Mouse (Mus musculus) lung, embryonic 14.5 days (tissue): ENCODE results near the gene Gm49342. TPM values are rescaled to one million over a fixed set of nuclear protein-coding genes. Genes with fewer than 3 reads are reported as not detected.
"Not testable (repeated sequence)": the region's sequence is repeated elsewhere in the genome, so short reads cannot be mapped to it uniquely, and the experiment has no call there.

Experiments
- ATAC-seq: fragments of 200-750 bp; cut with Nextera tagmentation; 2 replicates; pipeline ENCODE4 v1.8.0; 2017; ENCODE audit warnings: mild to moderate bottlenecking, moderate TSS enrichment, moderate library complexity; ENCODE audit not compliant: insufficient read depth
- DNase-seq: peaks from one replicate; pipeline ENCODE4 v3.0.0-alpha.2; 2015
- H3K27ac ChIP-seq: fragments of 300-500 bp; sonication (generic); 2 replicates; pipeline ENCODE4 v1.5.1; 2014; ENCODE audit warnings: low read depth, mild to moderate bottlenecking, moderate library complexity
- H3K27me3 ChIP-seq: fragments of 300-500 bp; sonication (generic); 2 replicates; pipeline ENCODE4 v1.6.1; 2014; ENCODE audit warnings: low read length, control low read depth; ENCODE audit not compliant: insufficient read depth
- H3K36me3 ChIP-seq: fragments of 300-500 bp; sonication (generic); 2 replicates; pipeline ENCODE4 v1.6.1; 2014; ENCODE audit warnings: control low read depth; ENCODE audit not compliant: insufficient read depth
- H3K4me1 ChIP-seq: fragments of 300-500 bp; sonication (generic); 2 replicates; pipeline ENCODE4 v1.6.1; 2014; ENCODE audit warnings: antibody characterized with exemption, control low read depth; ENCODE audit not compliant: insufficient read depth
- H3K4me2 ChIP-seq: fragments of 300-500 bp; sonication (generic); 2 replicates; pipeline ENCODE4 v1.6.1; 2014; ENCODE audit warnings: mild to moderate bottlenecking
- H3K4me3 ChIP-seq: fragments of 300-500 bp; sonication (generic); 2 replicates; pipeline ENCODE4 v1.5.1; 2014; ENCODE audit warnings: low read depth, low read length
- H3K9ac ChIP-seq: fragments of 300-500 bp; sonication (generic); 2 replicates; pipeline ENCODE4 v1.6.1; 2014
- H3K9me3 ChIP-seq: fragments of 300-500 bp; sonication (generic); 2 replicates; pipeline ENCODE4 v1.6.1; 2016; ENCODE audit warnings: low read depth, low read length, control low read depth
- CTCF ChIP-seq: IDR thresholded peaks from 2 replicates; pipeline ENCODE4 v1.5.1; 2016; ENCODE audit warnings: antibody characterized with exemption, low read depth
- WGBS: fragments of 180-500 bp; shearing (Covaris S2); extraction: QIAGEN DNeasy Blood & Tissue Kit; methylation state at CpG from one replicate; pipeline ENCODE4 v1.1.7; 2014; 5-methylcytosine and 5-hydroxymethylcytosine counted together
- polyA plus RNA-seq: library from polyadenylated mRNA; unstranded; fragments of >200 nt; fragmentation: Nextera tagmentation; extraction: Ambion mirVana; gene quantifications from 2 replicates; pipeline ENCODE4 v1.2.1, GENCODE M21; 2014

Gm49342 gene
- polyA plus RNA-seq, 1 experiment from 2014 or later = not detected

DNA sequence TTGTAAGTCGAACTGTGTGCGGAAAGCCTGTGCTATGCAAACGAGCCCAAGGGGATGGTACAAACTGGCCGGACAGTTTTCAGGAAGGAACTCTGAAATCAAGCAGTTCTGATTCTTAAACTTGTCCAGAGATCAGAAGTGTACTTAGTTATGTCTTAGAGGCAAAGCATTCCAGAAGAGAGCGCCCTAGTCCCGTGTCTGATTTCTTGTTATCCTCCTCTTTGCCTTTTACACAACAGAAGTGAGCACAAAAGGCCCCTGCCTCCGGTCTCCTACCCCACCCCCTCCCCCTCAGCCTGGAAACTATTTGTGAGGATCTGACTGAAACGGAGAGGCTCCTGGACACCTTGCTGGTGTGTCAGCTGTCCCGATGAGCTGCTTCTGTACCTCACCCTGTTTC is 32.4 kb downstream of the Gm49342 start:
- ATAC-seq = peak; percentile 21; the same call in 1 of the 2 replicates
- H3K4me1 ChIP-seq = no peaks in the 10 kb centered on the region
- no peak overlapping the region for H3K4me2 ChIP-seq
- no peak overlapping the region for H3K4me3 ChIP-seq
- no peaks in the 10 kb centered on the region for H3K27me3 ChIP-seq
- no peak overlapping the region for H3K27ac ChIP-seq
- H3K9me3 ChIP-seq = no peaks in the 10 kb centered on the region
- no peak overlapping the region for H3K9ac ChIP-seq
- WGBS = 33% methylated on average over 9 of the region's 9 CpGs
- peak; percentile 46 for DNase-seq
- H3K36me3 ChIP-seq = no peaks in the 10 kb centered on the region
- TF ChIP-seq CTCF = no peak

- H3K36me3 ChIP-seq, DNase-seq, H3K4me1 ChIP-seq, H3K27me3 ChIP-seq, H3K27ac ChIP-seq, H3K9ac ChIP-seq, H3K9me3 ChIP-seq, H3K4me2 ChIP-seq, H3K4me3 ChIP-seq, ATAC-seq: not testable (repeated sequence)
- 84% methylated on average over 6 of the region's 6 CpGs for WGBS
These were observed 34.1 kb downstream of the Gm49342 start for GRCm38 (mm10) chr14:50978451-50978850.

GRCm38 (mm10) chr14:50979631-50980030 is 35.3 kb downstream of the Gm49342 start:
- Histone ChIP-seq H3K36me3 (no peaks in the 10 kb centered on the region), H3K9me3 (no peaks in the 10 kb centered on the region), H3K4me1 (no peaks in the 10 kb centered on the region), H3K27ac (no peak overlapping the region), H3K4me3 (no peak overlapping the region), H3K9ac (no peak overlapping the region), H3K27me3 (no peaks in the 10 kb centered on the region), H3K4me2 (no peak overlapping the region)
- no peak for TF ChIP-seq CTCF
- no peak for DNase-seq
- no peak for ATAC-seq

GRCm38 (mm10) chr14:50981207-50981606 is 36.9 kb downstream of the Gm49342 start:
- Histone ChIP-seq H3K27me3 (no peaks in the 10 kb centered on the region), H3K36me3 (no peaks in the 10 kb centered on the region), H3K4me2 (no peak overlapping the region), H3K27ac (no peak overlapping the region), H3K4me3 (no peak overlapping the region), H3K9me3 (no peaks in the 10 kb centered on the region), H3K9ac (no peak overlapping the region), H3K4me1 (no peaks in the 10 kb centered on the region)
- TF ChIP-seq CTCF = no peak
- WGBS = 41% methylated on average over 2 of the region's 2 CpGs
- DNase-seq = no peak
- ATAC-seq = no peak

- Histone ChIP-seq H3K36me3 (no peaks in the 10 kb centered on the region), H3K4me2 (no peak overlapping the region), H3K4me1 (no peaks in the 10 kb centered on the region), H3K9ac (no peak overlapping the region), H3K27me3 (no peaks in the 10 kb centered on the region), H3K4me3 (no peak overlapping the region), H3K27ac (no peak overlapping the region), H3K9me3 (no peaks in the 10 kb centered on the region)
- no peak for ATAC-seq
- no peak for TF ChIP-seq CTCF
- WGBS = 67% methylated on average over 5 of the region's 5 CpGs
- DNase-seq = no peak
These were observed 37.5 kb downstream of the Gm49342 start for GRCm38 (mm10) chr14:50981837-50982236.

DNA sequence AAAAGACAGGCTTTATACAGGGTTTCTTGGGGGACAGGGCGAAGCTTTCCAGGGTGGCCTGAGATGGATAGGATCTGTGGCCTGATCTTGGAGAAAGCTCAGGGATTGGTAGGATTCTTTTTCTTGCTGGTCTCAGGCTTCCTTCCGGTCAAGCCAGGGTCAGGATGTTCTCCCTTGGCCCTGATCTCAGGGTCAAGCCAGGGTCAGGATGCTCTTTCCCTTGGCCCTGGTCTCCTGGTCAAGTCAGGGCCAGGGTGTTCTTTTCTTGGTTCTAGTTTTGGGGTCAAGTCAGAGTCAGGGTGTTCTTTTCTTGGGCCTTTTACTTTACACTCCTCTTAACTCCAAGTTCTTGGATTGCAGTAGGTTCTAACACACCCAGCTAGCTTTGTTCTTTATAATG is 43.4 kb downstream of the Gm49342 start:
- no peaks in the 10 kb centered on the region for H3K27me3 ChIP-seq
- WGBS = 77% methylated on average over 2 of the region's 2 CpGs
- no peaks in the 10 kb centered on the region for H3K4me1 ChIP-seq
- no peak for ATAC-seq
- TF ChIP-seq CTCF = no peak
- no peak for DNase-seq
- H3K4me2 ChIP-seq = no peak overlapping the region
- H3K4me3 ChIP-seq = no peak overlapping the region
- no peaks in the 10 kb centered on the region for H3K9me3 ChIP-seq
- no peaks in the 10 kb centered on the region for H3K36me3 ChIP-seq
- H3K9ac ChIP-seq = no peak overlapping the region
- H3K27ac ChIP-seq = no peak overlapping the region

DNA sequence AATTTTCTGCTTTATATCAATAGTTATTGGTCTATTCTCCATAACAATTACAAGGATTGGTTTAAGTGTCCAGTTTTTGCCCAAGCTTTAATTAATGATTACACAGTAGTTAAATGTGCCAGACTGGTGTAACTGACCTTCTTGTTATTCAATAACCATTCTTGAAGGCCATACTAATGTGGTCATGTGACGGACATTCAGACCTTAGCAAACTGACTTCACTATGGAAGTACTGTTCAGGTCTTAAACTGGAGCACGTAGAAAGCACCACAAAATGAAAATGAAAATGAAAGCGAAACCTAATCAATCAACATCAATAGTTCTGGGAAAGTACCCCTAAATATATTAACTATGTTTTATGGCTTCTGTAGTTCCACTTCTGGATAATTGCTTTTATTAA is 46.7 kb downstream of the Gm49342 start:
- H3K27ac ChIP-seq = no peak overlapping the region
- no peaks in the 10 kb centered on the region for H3K36me3 ChIP-seq
- H3K27me3 ChIP-seq = no peaks in the 10 kb centered on the region
- H3K4me3 ChIP-seq = no peak overlapping the region
- no peaks in the 10 kb centered on the region for H3K9me3 ChIP-seq
- H3K4me1 ChIP-seq = no peaks in the 10 kb centered on the region
- no peak overlapping the region for H3K4me2 ChIP-seq
- DNase-seq = no peak
- no peak for ATAC-seq
- H3K9ac ChIP-seq = no peak overlapping the region
- TF ChIP-seq CTCF = no peak
- 71% methylated on average over 3 of the region's 3 CpGs for WGBS

DNA sequence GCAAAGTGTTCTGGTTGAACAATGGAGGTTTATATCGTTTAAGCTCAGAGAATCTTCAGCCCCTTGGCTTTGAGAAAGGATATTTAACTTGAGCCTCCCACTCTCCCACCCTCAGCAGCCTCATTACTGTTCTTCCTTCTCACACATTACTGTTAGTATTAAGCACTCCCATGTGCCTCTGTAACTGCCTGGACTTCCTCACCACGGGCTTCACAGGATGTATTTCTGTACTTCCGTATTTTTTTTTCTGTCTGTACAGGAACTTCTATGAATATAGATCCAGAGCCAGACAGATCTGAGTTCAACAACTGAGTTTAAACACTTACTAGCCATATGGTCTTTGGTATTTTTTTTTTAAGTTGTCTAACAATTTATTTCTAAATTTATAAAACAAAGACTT is 52.8 kb downstream of the Gm49342 start:
- H3K27me3 ChIP-seq = no peaks in the 10 kb centered on the region
- DNase-seq = peak; percentile 23
- H3K36me3 ChIP-seq = no peaks in the 10 kb centered on the region
- no peak overlapping the region for H3K4me2 ChIP-seq
- H3K9ac ChIP-seq = no peak overlapping the region
- H3K9me3 ChIP-seq = no peaks in the 10 kb centered on the region
- H3K27ac ChIP-seq = no peak overlapping the region
- H3K4me3 ChIP-seq = no peak overlapping the region
- no peak for ATAC-seq
- H3K4me1 ChIP-seq = no peaks in the 10 kb centered on the region
- 67% methylated on average over 3 of the region's 3 CpGs for WGBS
- no peak for TF ChIP-seq CTCF
